Mouse (Mus musculus) fat pad, adult 2 months (tissue): Measurements from ENCODE around the gene Usp7.

Experiments
- DNase-seq: peaks from one replicate; pipeline ENCODE4 v3.0.0-alpha.2; 2011; ENCODE audit warnings: low read depth, low spot score; ENCODE audit errors: extremely low read depth

Gene Usp7

DNA sequence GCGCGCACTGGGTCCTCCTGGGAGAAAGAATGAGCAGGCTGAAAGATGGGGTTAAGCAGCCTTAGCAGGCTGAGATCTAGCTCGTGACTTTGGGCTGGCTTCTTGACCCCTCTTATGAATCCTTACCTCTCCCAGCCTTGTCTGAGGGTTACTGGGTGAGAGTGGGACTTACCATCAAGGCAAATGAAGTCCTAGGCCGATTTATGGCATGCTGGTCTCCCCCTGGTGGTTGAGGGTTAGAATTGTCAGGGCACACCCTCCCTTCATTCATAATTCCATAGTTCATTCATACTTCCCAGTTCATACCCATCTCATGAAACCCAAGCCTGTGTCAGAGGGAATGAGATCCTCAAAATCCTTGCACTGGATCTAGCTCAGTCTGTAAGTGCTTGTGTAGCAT is 115.3 kb downstream of the Usp7 start:
- no peak for DNase-seq

DNA sequence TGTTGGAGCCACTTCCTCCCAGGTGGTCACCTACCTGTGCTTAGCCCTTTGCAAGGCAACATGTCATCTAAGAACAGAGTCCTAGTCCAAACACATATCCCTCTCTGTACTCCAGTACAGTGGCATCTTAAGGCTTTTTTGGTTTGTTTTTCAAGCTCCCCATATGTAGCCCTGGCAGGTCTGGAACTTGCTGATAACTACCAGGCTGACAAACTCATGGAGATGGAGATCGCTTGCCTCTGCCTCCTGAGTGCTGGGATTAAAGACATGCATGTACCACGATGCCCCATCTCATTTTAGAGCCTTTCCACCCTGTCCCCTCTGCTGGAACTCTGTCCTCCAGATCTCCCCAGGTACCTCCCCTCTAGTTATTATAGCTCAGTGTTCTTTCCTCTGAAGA is 115.9 kb downstream of the Usp7 start:
- no peak for DNase-seq

DNA sequence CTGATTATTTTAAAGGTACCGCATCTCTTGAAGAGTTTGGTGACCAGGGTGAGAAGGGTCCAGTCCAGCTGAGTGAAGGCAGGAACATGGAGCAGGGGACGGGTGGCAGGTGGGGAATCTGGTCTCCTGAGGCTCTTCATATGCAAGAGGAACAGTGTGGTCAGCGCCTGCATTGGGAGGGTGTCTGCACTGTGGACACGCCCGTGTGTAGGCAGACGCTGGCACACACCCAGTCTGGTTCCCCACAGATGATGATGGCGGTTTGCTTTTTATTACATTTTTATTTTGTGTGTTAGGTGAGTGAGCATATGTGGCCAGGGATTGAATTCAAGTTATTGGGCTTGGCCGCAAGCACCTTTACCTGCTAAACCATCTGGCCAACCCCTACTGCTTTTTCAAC is 116.5 kb downstream of the Usp7 start:
- no peak for DNase-seq

DNA sequence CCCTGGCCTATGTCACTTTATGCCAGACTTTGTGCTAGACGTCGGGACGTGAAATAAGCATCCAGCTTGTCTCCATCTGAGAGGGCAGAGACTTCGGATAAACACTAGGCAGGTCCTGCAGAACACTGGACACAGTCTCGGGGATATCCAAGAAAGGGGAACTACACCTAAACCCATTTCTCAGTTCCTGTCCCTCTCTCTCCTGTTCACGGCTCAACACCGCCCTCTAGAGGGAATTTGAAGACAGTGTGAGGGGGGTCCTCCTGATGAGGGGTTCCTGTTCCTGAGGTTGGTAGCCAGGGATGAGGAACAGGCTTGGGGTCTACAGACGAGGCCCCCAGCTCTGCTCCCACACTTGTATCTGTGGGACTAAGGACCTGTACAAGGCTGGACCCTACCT is 117.9 kb downstream of the Usp7 start:
- DNase-seq: no peak

DNA sequence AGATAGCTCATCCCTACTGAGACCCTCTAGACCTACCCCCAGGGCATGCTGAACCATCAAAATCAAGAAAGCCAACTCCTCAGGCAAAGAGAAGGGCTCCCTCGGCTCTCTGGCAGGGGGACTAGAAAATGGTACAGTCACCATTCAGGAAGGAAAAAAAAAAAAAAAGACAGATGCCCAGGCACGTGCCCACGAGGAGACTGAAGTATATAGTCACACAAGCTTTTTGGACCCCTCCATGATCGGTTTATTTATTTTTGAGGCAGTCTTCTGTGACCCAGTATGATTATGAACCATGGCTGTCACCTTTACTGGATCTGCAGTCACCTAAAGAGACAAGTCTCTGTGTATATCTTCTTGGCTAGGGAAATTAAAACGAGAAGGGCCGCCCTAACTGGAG is 118.8 kb downstream of the Usp7 start:
- DNase-seq: no peak

DNA sequence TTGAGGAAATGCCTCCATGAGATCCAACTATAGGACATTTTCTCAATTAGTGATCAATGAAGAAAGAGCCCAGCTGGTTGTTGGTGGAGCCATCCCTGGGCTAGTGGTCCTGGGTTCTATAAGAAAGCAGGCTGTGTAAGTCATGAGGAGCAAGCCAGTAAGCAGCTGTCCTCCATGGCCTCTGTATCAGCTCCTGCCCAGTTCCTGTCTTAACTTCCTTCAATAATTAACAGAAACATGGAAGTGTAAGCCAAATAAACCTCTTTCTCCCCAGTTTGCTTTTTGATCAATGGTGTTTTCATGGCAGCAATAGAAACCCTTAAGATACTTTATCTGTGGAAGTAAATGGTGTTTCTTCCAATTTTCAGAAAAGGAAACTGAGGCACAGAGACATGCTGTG is 119.3 kb downstream of the Usp7 start:
- no peak for DNase-seq

DNA sequence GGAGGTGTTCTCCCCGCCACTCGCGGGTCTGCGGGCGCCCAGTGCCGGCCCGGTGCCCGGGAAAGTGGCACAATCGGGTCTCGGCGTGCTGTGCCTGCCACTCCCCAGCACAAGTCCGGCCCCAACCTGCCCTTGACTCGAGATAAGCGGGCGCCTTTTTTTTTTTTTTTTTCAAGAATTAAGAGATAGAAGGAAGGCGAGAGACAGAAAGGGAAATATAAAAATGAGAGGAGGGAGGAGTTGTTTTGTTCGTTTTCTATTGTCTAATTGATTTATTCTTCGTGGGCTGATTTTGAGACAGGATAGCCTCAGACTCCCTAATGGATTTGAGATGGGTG is 119.8 kb downstream of the Usp7 start:
- DNase-seq: no peak

DNA sequence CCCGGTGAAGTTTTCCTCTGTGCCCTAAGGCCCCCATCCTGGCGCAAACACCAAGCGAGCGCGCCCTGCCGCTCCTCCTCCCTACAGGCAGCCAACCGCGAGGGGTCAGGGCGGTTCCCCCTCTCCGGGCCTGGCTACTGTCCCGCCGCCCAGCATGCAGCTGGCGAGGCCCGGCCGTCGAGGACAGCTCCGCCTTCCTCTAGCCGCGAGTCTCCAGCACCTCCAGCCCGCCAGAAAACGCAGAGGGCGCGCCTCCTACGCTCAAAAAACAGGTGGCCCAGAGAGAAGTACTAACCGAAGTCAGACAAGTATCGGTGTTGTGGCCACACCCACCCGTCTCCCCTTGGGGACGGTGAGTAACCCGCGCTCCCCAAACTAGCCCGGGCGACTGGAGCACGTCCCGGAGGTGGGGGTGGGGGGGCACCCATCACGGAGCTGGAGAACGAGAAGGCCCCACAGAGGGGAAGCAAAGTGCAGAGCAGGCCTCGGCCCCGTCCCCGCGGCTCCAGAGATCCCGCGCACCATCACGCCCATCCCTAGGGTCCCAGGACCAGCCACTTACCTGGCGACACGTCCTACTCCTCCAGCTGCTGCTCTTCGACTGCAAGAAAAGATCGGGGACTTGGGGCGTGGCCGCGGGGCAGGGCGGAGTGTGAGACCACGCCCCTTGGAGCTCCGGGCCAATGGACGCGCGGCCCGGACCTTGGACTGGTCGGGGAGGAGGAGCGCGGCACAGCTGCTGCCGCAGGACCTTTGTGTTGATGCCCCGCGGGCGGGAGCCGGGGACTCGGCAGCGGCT is 120.4 kb downstream of the Usp7 start, which contains the start of gene Carhsp1:
Gene Carhsp1, minus strand, starts transcription at position 605 of the 799 bp plus-strand sequence.
- DNase-seq: no peak

DNA sequence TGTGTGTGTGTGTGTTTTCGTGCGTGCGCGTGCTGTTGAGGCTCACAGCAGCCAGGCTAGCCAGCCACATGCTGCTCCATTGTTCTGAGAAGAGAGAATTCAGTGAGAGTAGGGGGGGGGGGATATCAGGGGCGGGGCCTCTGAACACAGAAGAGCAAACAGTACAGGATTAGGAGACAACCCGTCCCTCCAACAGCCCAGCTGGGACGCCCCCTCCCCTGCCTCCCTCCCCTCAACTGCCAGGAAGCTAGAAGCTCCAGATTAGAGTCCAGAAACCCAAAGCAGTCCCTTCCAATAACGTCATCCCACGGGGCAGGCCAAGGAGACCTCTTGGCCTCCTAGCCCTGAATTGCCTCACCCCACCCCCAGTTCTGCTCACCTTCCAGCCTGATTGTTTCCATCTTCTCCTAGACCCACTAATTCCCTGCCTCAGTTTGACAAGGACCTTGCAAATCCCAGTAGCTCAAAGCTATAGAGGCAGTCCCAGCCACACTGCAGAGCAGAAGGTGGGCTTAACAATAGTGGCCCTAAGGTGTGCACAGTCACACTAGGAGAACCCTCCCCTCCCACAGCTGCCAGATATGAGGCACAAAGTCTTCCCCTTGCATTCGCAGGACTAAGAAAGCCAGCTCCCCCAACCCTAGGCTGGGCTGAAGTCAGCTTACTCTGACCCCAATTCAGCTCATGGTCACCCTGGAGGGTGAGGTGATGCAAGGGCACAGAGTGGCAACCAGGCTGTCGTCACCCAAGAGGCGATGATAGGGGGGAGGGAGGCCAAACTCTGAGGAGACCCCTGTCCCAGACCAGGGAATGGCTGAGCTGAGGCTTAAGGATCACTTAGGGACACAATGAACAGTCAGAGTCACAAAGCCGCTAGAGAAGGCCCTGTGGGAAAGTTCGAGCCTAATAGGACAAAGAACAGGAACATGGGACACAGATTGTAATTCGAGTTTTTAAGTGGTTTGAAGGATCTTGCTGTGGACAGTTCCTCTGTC is 121.8 kb downstream of the Usp7 start:
- no peak for DNase-seq

DNA sequence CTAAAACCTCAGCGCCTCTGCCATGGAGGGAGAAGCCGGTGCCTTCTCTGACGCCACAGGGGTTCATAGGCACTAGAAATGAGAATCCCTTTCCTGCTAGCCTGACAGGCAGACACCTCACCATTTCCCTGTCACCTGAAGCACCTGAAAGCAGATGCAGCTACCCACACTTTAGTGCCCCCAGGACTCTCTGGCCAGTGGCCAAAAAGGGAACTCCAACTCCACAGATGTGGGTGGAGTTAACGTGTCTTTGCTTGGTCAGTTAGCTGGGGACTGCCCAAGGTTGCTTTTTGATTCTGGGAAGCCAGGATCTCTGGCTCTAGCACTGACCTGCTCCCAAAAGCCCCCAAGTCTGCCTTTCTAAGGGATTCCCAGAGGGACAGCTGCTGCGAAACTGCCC is 122.7 kb downstream of the Usp7 start:
- no peak for DNase-seq

DNA sequence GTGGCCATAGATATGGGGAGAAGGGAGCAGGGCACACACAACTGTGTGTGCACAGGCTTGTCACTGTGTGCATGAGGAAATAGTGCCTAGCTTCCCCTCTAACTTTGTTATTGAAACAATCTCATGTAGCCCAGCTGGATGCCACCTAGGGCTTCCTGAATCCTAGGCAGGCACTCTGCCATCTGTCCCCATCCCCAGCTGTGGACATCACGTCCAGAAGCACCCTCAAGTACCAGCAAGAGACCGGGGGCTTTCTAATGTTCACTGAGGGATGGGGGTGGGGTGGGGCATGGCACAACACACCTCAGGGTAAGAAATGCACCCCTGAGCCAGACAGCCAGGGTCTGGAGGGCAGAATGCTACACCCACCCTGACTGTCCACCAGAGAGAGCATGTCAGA is 123.7 kb downstream of the Usp7 start:
- DNase-seq: no peak

DNA sequence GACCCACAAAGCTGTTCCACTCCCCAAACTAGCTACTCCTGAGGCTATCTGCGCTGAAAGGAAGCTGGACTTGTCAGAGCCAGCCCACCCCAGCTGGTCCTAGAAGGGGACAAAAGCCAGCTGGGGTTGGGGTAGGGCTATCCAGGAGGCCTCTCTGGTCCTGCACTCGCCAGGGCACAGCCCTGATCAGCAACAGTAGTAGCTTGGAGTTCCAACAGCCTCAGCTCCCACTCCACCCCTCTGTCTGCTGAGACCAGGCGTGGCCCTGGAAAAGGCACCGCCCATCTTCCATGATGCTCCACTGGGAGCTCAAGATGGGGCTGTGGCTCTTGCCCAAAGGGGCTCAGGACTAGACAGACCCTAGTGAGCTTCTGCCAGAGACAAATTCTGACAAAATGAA is 124.3 kb downstream of the Usp7 start:
- DNase-seq: no peak

DNA sequence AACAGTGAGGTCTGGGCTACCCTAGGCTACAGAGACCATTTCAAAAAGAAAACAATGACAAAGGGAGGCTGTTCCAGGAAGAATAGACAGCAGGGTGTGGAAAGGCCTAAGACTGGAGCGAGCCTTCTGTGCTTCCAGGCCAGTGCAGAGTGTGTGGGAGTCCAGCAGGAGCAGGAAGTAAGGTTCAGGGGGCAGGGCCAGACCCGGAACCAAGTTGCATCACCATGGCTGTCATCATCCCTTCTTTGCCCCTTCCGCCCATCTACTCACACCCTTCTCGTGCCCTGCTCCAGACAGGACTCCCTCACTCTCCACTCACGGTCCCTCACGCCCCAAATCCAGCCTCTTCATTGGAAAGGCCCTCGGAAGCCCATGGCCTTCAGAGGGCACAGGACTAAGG is 124.8 kb downstream of the Usp7 start:
- DNase-seq: no peak

DNA sequence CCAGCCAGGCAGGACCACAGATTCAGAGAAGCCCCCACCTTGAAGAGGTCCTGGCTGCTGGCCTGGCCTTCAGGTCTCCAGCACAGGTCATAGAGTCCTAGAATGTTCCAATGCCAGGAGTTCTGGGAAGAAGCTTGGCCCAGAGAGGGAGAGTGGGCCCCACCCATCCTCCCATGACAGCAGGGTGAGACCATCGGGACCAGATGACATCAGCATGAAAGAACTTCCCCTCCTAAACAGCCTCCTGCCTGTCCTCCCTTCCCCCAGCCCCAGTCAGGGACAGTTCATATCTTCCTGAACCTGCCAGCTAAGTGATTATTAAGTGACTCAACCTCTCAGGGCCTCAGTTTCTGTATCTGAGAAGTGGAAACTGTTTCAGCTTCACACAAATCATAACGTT is 125.7 kb downstream of the Usp7 start:
- no peak for DNase-seq

DNA sequence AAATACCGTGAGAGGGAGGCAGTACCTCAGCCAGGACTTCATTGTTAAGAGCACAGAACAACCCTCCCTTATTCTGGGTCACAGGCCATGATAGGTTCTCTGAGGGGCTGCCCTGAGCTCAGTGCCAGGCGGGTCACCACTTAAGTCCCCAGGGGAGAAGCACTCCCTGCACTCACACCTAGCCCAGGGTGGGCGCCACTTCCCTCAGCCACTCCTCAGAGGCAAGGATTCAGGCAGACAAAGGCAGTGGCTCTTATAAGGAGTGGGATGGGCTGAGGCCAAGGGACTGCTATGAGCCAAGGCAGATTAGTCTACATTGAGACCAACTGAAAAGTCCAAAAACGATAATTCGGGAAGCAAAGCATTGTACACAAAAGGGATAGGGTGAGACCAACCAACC is 126.7 kb downstream of the Usp7 start:
- DNase-seq: no peak

DNA sequence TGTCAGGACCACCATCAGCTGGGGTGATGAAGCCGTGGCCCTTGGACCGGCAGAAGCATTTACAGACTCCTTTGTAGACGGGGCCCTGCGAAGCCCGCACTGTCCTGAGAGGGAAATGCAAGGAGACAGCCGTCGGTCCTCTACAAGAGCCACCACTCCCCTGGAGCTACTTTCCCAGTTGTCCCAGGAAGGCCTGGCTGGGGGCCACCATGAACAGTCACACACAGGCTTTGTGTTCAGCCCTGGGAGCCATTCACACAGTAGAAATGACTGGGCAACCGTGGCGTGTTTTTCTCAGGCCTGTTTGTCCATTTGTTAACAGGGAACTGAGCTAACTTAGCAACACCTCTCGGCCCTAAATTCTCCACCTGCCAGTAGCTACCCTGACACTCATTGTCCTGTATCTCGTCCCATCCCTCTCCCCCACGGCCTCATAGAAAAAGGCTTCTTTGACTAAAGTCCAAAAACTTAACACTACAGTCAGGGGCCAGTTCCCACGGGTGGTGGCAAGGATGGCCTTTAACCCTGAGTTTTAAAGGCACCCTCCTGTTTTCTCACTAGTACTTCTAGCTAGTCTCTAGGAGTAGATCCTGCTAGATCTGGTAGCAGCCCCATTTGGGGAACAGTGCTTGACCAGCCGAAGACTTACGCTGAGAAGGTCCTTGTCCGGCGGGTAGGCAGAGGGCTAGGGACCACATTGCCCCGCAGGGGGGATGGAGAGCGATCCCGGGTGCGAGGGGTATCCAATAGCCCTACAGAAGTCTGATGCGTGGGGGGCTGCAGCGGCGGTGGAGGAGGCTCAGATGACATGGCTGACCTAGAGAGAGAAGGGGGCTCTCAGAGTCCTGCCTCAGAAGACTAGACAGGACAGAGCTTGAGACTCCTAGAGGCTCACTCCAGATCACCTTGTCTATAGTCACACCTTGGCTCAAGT is 128.2 kb downstream of the Usp7 start:
- no peak for DNase-seq

DNA sequence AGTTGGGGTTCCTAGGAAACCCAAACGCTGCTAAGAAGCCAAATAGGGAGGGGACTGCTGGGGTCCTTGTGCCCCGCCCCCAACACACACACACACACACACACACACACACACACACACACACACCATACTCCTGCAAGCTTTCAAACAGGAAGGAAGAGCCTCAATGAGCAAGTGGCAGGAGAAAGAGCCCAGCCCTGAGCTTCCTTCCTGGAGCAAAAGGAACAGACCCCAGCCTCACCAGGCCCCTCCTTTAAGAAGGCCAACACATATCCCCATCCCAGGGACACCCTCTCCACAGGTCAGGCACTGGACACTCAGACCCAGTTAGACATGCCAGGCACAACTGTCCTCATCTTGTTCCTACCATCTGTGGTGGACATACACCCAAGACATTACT is 129.1 kb downstream of the Usp7 start:
- no peak for DNase-seq

DNA sequence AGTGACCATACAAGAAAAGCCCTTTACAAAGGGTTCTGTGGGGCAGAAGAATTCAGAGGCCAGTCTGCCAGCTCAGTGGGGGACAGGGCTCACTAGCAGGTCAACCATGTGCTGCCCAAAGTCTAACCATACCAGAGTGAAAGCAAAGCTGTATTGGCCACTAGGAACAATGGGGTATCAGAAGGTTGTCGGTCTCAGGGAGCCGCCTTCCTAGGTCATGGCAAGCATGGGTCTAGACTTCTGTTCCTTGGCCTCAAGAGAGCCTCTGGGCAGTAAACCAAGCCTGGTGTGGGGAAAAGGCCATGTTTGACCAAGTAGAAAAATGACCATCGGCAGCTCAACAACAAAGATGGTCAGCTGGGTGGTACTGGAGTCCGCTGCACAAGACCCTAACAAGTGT is 133.3 kb downstream of the Usp7 start:
- no peak for DNase-seq

DNA sequence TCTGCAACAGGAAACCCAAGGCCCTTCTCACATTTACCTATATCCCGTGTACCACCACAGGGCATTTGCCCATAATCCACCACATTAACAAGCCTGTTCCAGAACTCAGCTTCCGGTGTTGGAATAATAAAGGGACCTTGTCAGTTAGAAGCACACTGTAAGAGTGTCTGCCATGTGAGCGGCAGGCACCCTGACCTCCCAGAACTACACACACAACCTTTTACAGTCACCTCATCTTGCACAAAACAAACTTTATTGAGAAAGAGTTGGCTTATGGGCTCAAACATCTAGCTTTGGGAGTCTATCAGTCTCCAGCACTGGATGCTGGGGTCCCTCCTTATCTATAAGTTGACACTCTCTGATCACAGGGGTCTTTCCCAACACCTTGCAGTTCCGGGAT is 133.8 kb downstream of the Usp7 start:
- DNase-seq: no peak

DNA sequence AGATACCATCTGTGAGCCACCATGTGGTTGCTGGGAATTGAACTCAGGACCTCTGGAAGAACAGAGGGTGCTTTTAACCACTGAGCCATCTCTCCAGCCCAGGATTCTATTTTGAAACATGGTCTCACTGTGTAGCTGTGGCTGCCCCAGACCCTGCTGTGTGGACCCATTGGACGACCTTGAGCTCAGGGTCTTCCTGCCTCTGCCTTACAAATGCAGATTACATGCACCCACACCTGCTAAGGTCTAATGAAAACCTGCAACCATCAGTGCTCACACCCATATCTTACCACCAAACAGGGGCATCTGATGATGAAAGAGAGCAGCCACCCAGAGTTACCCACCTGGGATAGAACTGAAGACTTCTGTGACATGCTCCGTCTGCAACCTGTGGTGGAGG is 135.9 kb downstream of the Usp7 start:
- no peak for DNase-seq

DNA sequence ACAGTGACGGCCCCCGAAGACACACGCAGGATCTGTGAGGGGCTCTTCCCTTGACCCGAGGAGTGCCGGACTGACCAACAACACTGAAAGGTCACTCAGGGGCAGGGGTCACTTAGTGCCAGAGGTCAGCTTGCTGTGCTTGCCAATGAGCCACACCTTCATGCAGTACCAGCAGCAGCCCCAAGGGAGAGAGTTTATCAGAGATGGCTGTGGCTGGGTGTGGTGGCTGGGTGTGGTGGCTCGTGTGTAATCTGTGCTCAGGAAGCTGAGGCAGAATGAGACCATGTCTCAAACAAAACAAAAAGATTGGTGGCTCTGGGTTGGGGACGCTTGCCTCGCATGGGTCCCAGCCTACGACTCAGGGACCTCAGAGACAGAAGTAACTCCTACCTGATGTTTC is 136.5 kb downstream of the Usp7 start:
- no peak for DNase-seq
